Mouse (Mus musculus): ENCODE data around the gene Cdk14. TPM values are rescaled to one million over a fixed set of nuclear protein-coding genes. Genes with fewer than 3 reads are reported as not detected.

Cdk14 gene
- polyA plus RNA-seq (2014; fragmentation: Nextera tagmentation; extraction: Ambion mirVana): 22.7 and 26.0 TPM in 2 replicates

DNA sequence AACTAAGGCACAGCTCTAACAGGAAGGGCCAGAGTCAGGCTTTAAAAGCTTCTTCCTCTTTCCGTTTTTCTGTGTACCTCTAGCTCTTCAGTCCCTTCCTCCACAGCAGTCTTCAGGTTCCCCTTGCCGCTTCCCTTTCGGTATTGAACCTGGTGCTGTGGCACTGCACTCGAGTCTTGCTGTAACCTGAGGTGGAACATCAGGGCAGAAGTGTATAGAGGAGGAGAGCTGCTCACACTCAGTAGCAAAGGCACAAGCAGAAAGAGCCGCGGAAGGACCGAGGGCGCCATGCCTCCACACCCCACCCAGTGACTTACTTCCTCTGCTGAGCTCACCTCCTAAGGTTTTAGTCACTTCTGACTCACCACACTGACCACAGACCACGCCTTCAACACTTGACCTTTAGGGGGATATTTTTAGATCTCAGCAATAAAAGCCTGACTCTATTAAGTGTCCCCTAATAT, at the start of gene Cdk14:
TSS of gene Cdk14 (minus strand) at position 321 of the 464 bp plus-strand sequence.
- DNase-seq (ENCODE audit: low spot score): no peak
- no peaks in the 10 kb centered on the region for H3K36me3 ChIP-seq (ENCODE audit: control insufficient read depth, insufficient read depth, low read length)
- H3K27ac ChIP-seq (replicated peaks; ENCODE audit: low read depth, low read length): no peak within 1 kb of the TSS
- no peak within 1 kb of the TSS for H3K9ac ChIP-seq (ENCODE audit: low read length)
- H3K27me3 ChIP-seq (ENCODE audit: control insufficient read depth, insufficient read depth, low read length): no peaks in the 10 kb centered on the region
- H3K9me3 ChIP-seq (ENCODE audit: control insufficient read depth, low read length): no peaks in the 10 kb centered on the region; the same call in 1 of the 2 replicates
- WGBS: 87% methylated on average over 9 of the region's 9 CpGs
- no peak within 1 kb of the TSS for H3K4me3 ChIP-seq (ENCODE audit: low read depth, low read length)
- H3K4me1 ChIP-seq (ENCODE audit: control insufficient read depth, insufficient read depth, low read length): no peaks in the 10 kb centered on the region
- H3K4me2 ChIP-seq (ENCODE audit: low read depth, severe bottlenecking): no peak within 1 kb of the TSS
- ATAC-seq (ENCODE audit: insufficient number of reproducible peaks, low FRiP score, low TSS enrichment, low read depth): no peak

DNA sequence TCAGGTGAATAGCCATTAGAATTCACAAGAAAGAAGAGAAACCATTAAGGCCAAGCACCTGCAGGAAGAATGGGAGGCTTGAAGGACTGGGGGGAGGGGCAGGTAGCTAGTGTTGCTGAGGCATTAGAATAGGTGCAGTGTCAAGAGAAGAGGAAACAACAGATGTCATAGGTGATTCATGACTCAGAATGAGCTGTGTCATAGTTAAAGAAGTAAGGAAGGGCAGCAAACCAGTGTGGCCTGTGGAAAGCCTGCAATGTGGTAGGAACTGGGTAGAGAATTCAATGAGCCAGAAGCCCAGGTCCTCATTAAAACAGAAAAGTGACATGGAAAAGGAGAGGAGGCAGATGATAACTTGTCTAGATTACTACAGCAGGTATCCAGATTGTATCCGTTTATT, 45.1 kb upstream of the Cdk14 start:
- no peak overlapping the region for H3K4me3 ChIP-seq (ENCODE audit: low read depth, low read length)
- no peaks in the 10 kb centered on the region for H3K4me1 ChIP-seq (ENCODE audit: control insufficient read depth, insufficient read depth, low read length)
- no peak overlapping the region for H3K9ac ChIP-seq (ENCODE audit: low read length)
- 79% methylated on average over 1 of the region's 1 CpGs for WGBS
- H3K27ac ChIP-seq (replicated peaks; ENCODE audit: low read depth, low read length): no peak overlapping the region
- H3K4me2 ChIP-seq (ENCODE audit: low read depth, severe bottlenecking): no peak overlapping the region
- DNase-seq (ENCODE audit: low spot score): no peak
- no peak for ATAC-seq (ENCODE audit: insufficient number of reproducible peaks, low FRiP score, low TSS enrichment, low read depth)
- H3K27me3 ChIP-seq (ENCODE audit: control insufficient read depth, insufficient read depth, low read length): no peaks in the 10 kb centered on the region
- H3K36me3 ChIP-seq (ENCODE audit: control insufficient read depth, insufficient read depth, low read length): no peaks in the 10 kb centered on the region
- H3K9me3 ChIP-seq (ENCODE audit: control insufficient read depth, low read length): no peaks in the 10 kb centered on the region

- 77% methylated on average over 5 of the region's 5 CpGs for WGBS
- no peaks in the 10 kb centered on the region for H3K9me3 ChIP-seq (ENCODE audit: control insufficient read depth, low read length)
- no peaks in the 10 kb centered on the region for H3K27me3 ChIP-seq (ENCODE audit: control insufficient read depth, insufficient read depth, low read length)
- DNase-seq (ENCODE audit: low spot score): no peak
- ATAC-seq (ENCODE audit: insufficient number of reproducible peaks, low FRiP score, low TSS enrichment, low read depth): no peak
- no peak overlapping the region for H3K4me2 ChIP-seq (ENCODE audit: low read depth, severe bottlenecking)
- no peak overlapping the region for H3K9ac ChIP-seq (ENCODE audit: low read length)
- H3K4me3 ChIP-seq (ENCODE audit: low read depth, low read length): no peak overlapping the region
- H3K27ac ChIP-seq (replicated peaks; ENCODE audit: low read depth, low read length): no peak overlapping the region
- H3K36me3 ChIP-seq (ENCODE audit: control insufficient read depth, insufficient read depth, low read length): no peaks in the 10 kb centered on the region
- H3K4me1 ChIP-seq (ENCODE audit: control insufficient read depth, insufficient read depth, low read length): no peaks in the 10 kb centered on the region
These were observed 11.8 kb upstream of the Cdk14 start for GRCm38 (mm10) chr5:5431746-5432438.

DNA sequence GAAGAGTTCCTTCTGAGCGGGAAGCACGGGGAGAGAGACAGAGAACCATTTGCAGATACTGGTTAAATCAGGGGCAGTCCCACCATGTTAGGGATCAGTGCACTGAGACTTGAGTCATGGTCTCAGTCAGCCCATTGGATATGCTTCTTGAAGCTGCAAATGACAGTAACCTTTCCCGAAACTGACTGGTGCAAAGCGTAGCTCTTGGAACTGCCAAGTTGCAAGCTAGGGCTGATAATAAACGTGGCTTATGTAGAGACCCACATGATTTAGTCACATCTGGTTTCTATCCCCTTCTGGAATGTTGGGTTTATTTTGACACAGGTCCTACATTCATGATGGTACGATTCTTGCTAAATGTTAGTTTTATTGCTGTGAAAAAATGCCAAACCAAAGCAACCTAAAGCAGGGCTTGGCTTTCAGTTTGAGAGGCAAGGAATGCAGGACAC, 3.6 kb upstream of the Cdk14 start:
- no peaks in the 10 kb centered on the region for H3K27me3 ChIP-seq (ENCODE audit: control insufficient read depth, insufficient read depth, low read length)
- no peak overlapping the region for H3K27ac ChIP-seq (replicated peaks; ENCODE audit: low read depth, low read length)
- ATAC-seq (ENCODE audit: insufficient number of reproducible peaks, low FRiP score, low TSS enrichment, low read depth) (no peak), DNase-seq (ENCODE audit: low spot score) (no peak)
- H3K4me1 ChIP-seq (ENCODE audit: control insufficient read depth, insufficient read depth, low read length): no peaks in the 10 kb centered on the region
- H3K4me3 ChIP-seq (ENCODE audit: low read depth, low read length): no peak overlapping the region
- H3K9me3 ChIP-seq (ENCODE audit: control insufficient read depth, low read length): no peaks in the 10 kb centered on the region; the same call in 1 of the 2 replicates
- no peak overlapping the region for H3K4me2 ChIP-seq (ENCODE audit: low read depth, severe bottlenecking)
- no peaks in the 10 kb centered on the region for H3K36me3 ChIP-seq (ENCODE audit: control insufficient read depth, insufficient read depth, low read length)
- H3K9ac ChIP-seq (ENCODE audit: low read length): no peak overlapping the region
- WGBS: 67% methylated on average over 6 of the region's 6 CpGs

DNA sequence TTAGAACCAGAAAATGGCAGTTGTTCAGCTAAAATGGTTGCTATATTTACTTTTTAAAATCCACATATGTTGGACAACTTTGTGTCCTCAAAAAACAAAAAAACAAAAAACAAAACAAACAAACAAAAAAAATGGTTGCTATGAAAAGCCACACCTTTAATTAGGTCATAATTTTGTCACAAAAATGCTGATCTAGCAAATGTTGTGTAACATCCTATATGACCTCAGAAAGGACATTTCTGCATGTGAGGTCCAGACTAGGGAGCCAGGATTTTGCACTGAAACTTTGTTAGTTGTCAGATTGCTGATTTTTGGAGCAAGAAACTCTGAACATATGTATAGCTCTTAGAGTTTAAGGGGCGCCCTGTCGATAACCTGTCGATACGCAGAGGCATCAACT, 3.0 kb upstream of the Cdk14 start:
- no peak overlapping the region for H3K4me3 ChIP-seq (ENCODE audit: low read depth, low read length)

DNA sequence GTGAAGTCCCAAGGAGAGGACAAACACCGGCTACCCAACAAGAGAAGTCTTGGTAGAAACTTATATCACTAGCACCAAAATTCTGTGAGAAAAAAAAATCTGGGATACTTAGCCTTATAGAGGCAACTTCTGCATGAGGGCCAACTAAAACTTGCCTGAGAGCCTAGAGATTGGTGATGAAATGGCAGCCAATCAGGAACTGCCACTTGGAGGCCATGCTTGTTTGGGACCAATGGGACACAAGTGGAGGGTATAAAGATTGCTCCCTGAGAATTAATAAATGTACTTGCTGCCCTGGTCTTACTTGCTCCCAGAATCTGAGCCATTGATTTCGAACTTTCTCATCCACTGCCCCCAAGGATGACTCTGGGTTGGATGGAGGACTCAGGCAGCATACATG, 1.3 kb upstream of the Cdk14 start:
- ATAC-seq (ENCODE audit: insufficient number of reproducible peaks, low FRiP score, low TSS enrichment, low read depth) (no peak), DNase-seq (ENCODE audit: low spot score) (no peak)
- H3K27me3 ChIP-seq (ENCODE audit: control insufficient read depth, insufficient read depth, low read length): no peaks in the 10 kb centered on the region
- H3K27ac ChIP-seq (replicated peaks; ENCODE audit: low read depth, low read length): no peak overlapping the region
- 89% methylated on average over 2 of the region's 2 CpGs for WGBS
- no peaks in the 10 kb centered on the region; the same call in 1 of the 2 replicates for H3K9me3 ChIP-seq (ENCODE audit: control insufficient read depth, low read length)
- H3K9ac ChIP-seq (ENCODE audit: low read length): no peak overlapping the region
- H3K4me1 ChIP-seq (ENCODE audit: control insufficient read depth, insufficient read depth, low read length): no peaks in the 10 kb centered on the region
- no peaks in the 10 kb centered on the region for H3K36me3 ChIP-seq (ENCODE audit: control insufficient read depth, insufficient read depth, low read length)
- H3K4me3 ChIP-seq (ENCODE audit: low read depth, low read length): no peak overlapping the region
- no peak overlapping the region for H3K4me2 ChIP-seq (ENCODE audit: low read depth, severe bottlenecking)

More for the DNA sequence above, 3.0 kb upstream of the Cdk14 start:
- no peak overlapping the region for H3K4me2 ChIP-seq (ENCODE audit: low read depth, severe bottlenecking)
- H3K9me3 ChIP-seq (ENCODE audit: control insufficient read depth, low read length): no peaks in the 10 kb centered on the region; the same call in 1 of the 2 replicates
- DNase-seq (ENCODE audit: low spot score) (no peak), ATAC-seq (ENCODE audit: insufficient number of reproducible peaks, low FRiP score, low TSS enrichment, low read depth) (no peak)
- no peak overlapping the region for H3K27ac ChIP-seq (replicated peaks; ENCODE audit: low read depth, low read length)
- H3K36me3 ChIP-seq (ENCODE audit: control insufficient read depth, insufficient read depth, low read length): no peaks in the 10 kb centered on the region
- no peak overlapping the region for H3K9ac ChIP-seq (ENCODE audit: low read length)
- H3K27me3 ChIP-seq (ENCODE audit: control insufficient read depth, insufficient read depth, low read length): no peaks in the 10 kb centered on the region
- WGBS: 100% methylated on average over 4 of the region's 4 CpGs
- H3K4me1 ChIP-seq (ENCODE audit: control insufficient read depth, insufficient read depth, low read length): no peaks in the 10 kb centered on the region

- WGBS: 78% methylated on average over 1 of the region's 1 CpGs
- H3K4me1 ChIP-seq (ENCODE audit: control insufficient read depth, insufficient read depth, low read length): no peaks in the 10 kb centered on the region
- H3K9me3 ChIP-seq (ENCODE audit: control insufficient read depth, low read length): no peaks in the 10 kb centered on the region; the same call in 1 of the 2 replicates
- no peaks in the 10 kb centered on the region for H3K36me3 ChIP-seq (ENCODE audit: control insufficient read depth, insufficient read depth, low read length)
- no peaks in the 10 kb centered on the region for H3K27me3 ChIP-seq (ENCODE audit: control insufficient read depth, insufficient read depth, low read length)
- H3K9ac ChIP-seq (ENCODE audit: low read length): no peak overlapping the region
- DNase-seq (ENCODE audit: low spot score) (no peak), ATAC-seq (ENCODE audit: insufficient number of reproducible peaks, low FRiP score, low TSS enrichment, low read depth) (no peak)
- H3K27ac ChIP-seq (replicated peaks; ENCODE audit: low read depth, low read length): no peak overlapping the region
- no peak overlapping the region for H3K4me2 ChIP-seq (ENCODE audit: low read depth, severe bottlenecking)
- H3K4me3 ChIP-seq (ENCODE audit: low read depth, low read length): no peak overlapping the region
These were observed 859 bp downstream of the Cdk14 start for GRCm38 (mm10) chr5:5419253-5419652.

- Histone ChIP-seq H3K4me1 (ENCODE audit: control insufficient read depth, insufficient read depth, low read length) (no peaks in the 10 kb centered on the region), H3K4me3 (ENCODE audit: low read depth, low read length) (no peak overlapping the region), H3K36me3 (ENCODE audit: control insufficient read depth, insufficient read depth, low read length) (no peaks in the 10 kb centered on the region), H3K27ac (replicated peaks; ENCODE audit: low read depth, low read length) (no peak overlapping the region), H3K9ac (ENCODE audit: low read length) (no peak overlapping the region), H3K4me2 (ENCODE audit: low read depth, severe bottlenecking) (no peak overlapping the region), H3K9me3 (ENCODE audit: control insufficient read depth, low read length) (no peaks in the 10 kb centered on the region), H3K27me3 (ENCODE audit: control insufficient read depth, insufficient read depth, low read length) (no peaks in the 10 kb centered on the region)
- ATAC-seq (ENCODE audit: insufficient number of reproducible peaks, low FRiP score, low TSS enrichment, low read depth) (no peak), DNase-seq (ENCODE audit: low spot score) (no peak)
- 89% methylated on average over 3 of the region's 3 CpGs for WGBS
These were observed 5.3 kb downstream of the Cdk14 start for GRCm38 (mm10) chr5:5414835-5415234.

Data from limb, embryonic 11.5 days (tissue).